Comparison of ENCODE assay signal across 19 mouse cellular contexts in the genomic region with DNA sequence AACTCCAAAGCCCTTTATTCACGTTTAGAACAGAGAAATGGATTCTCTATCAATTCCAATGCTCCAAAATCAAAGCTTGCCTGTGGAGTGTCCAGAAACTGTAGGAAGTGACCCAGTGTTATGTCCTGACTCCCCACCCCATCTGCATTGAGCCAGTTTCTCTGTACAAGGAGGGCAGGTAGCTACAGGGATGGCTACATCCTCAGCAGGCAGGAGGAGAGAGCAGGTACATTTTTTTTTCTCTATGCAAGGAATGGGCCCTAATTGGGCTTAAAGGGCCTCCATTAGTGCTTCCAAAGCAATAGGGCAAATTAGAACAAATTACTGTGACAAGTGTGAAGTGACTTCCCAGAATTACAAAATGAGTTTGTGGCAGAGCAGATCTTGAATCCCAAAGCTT. TPM values are rescaled to one million over a fixed set of nuclear protein-coding genes. Genes with fewer than 3 reads are reported as not detected.
A peak's percentile ranks its signal among the peaks of the same experiment; 100 is the strongest.
DNase-seq lines count a peak whose midpoint lies in the region; ATAC-seq and TF ChIP-seq lines count a peak whose summit lies in the region.
"Had no signal": no experiment of that assay in that cellular context is flagged by ENCODE, and none has a peak within 500 bp of the region (broad histone marks: within the 10 kb centered on the region; RNA-seq: fewer than 3 reads in every experiment).

No protein-coding gene starts in this region.

- intact Hi-C loops in heart, adult 2 months (cut with DNase I) = loop anchor here (1.0 to 5.0 kb wide), 3 partner anchors 144 to 1169 kb away; no protein-coding TSS in a partner anchor

- 6% methylated on average over 1 of the region's 1 CpGs for WGBS in forebrain, embryonic 14.5 days
- WGBS in forebrain, embryonic 12.5 days = 11% methylated on average over 1 of the region's 1 CpGs
- WGBS in midbrain, embryonic 13.5 days = 0% methylated on average over 1 of the region's 1 CpGs
- WGBS in midbrain, embryonic 10.5 days = 3% methylated on average over 1 of the region's 1 CpGs
- 6% methylated on average over 1 of the region's 1 CpGs for WGBS in forebrain, embryonic 16.5 days
- 7% methylated on average over 1 of the region's 1 CpGs for WGBS in neural tube, embryonic 13.5 days
- WGBS in heart, adult 2 months = 4% methylated on average over 1 of the region's 1 CpGs

- H3K4me2 ChIP-seq in forebrain, embryonic 14.5 days (ENCODE audit: low read length) = no peak overlapping the region
- no peak overlapping the region for H3K4me2 ChIP-seq in forebrain, embryonic 12.5 days
- no peak overlapping the region for H3K4me2 ChIP-seq in midbrain, embryonic 13.5 days (replicated peaks)
- H3K4me2 ChIP-seq in forebrain, embryonic 16.5 days (ENCODE audit: low read length) = no peak overlapping the region
- no peak overlapping the region for H3K4me2 ChIP-seq in neural tube, embryonic 13.5 days
- H3K4me2 ChIP-seq: embryonic facial prominence, embryonic 15.5 days; heart, embryonic 13.5 days; liver, embryonic 15.5 days; stomach, embryonic 15.5 days had no signal

- ATAC-seq in forebrain, embryonic 14.5 days = peak; percentile 52
- ATAC-seq in forebrain, embryonic 12.5 days (ENCODE audit: low FRiP score) = no peak
- ATAC-seq in midbrain, embryonic 13.5 days = peak; percentile 70
- peak; percentile 45 for ATAC-seq in forebrain, embryonic 16.5 days
- ATAC-seq in neural tube, embryonic 13.5 days (ENCODE audit: low read depth) = 0 out of 2 replicates have a peak, but pooled peaks have one; percentile 40

- H3K36me3 ChIP-seq in forebrain, embryonic 14.5 days (ENCODE audit: control insufficient read depth, insufficient read depth, low read length) = no peaks in the 10 kb centered on the region
- H3K36me3 ChIP-seq in forebrain, embryonic 12.5 days (replicated peaks) = no peaks in the 10 kb centered on the region
- H3K36me3 ChIP-seq in midbrain, embryonic 13.5 days = no peaks in the 10 kb centered on the region
- H3K36me3 ChIP-seq in midbrain, embryonic 10.5 days = no peaks in the 10 kb centered on the region
- no peaks in the 10 kb centered on the region for H3K36me3 ChIP-seq in forebrain, embryonic 16.5 days (ENCODE audit: control insufficient read depth, insufficient read depth)
- H3K36me3 ChIP-seq in neural tube, embryonic 13.5 days = no peaks in the 10 kb centered on the region
- H3K36me3 ChIP-seq in heart, adult 2 months (ENCODE audit: control insufficient read depth, insufficient read depth, low read length) = no peaks in the 10 kb centered on the region
- H3K36me3 ChIP-seq: embryonic facial prominence, embryonic 15.5 days; heart, embryonic 13.5 days; limb, embryonic 10.5 days; liver, embryonic 15.5 days; stomach, embryonic 15.5 days had no signal

- H3K27me3 ChIP-seq in forebrain, embryonic 14.5 days (replicated peaks; ENCODE audit: control insufficient read depth, insufficient read depth, low read length) = no peaks in the 10 kb centered on the region
- H3K27me3 ChIP-seq in forebrain, embryonic 12.5 days = no peaks in the 10 kb centered on the region
- H3K27me3 ChIP-seq in midbrain, embryonic 13.5 days = no peaks in the 10 kb centered on the region
- peaks cover 6% of the 10 kb centered on the region; the same call in 1 of the 2 replicates for H3K27me3 ChIP-seq in midbrain, embryonic 10.5 days (ENCODE audit: low read depth, poor library complexity, severe bottlenecking)
- H3K27me3 ChIP-seq in forebrain, embryonic 16.5 days (replicated peaks; ENCODE audit: control insufficient read depth, insufficient read depth, low read length) = no peaks in the 10 kb centered on the region
- H3K27me3 ChIP-seq in neural tube, embryonic 13.5 days = no peaks in the 10 kb centered on the region
- H3K27me3 ChIP-seq in heart, adult 2 months (ENCODE audit: control insufficient read depth, insufficient read depth, low read length) = no peaks in the 10 kb centered on the region
- H3K27me3 ChIP-seq: stomach, embryonic 15.5 days had no signal

- H3K79me2 ChIP-seq in heart, adult 2 months (replicated peaks; ENCODE audit: control insufficient read depth, insufficient read depth, low read length) = no peaks in the 10 kb centered on the region

- no peak overlapping the region for H3K9ac ChIP-seq in forebrain, embryonic 14.5 days (ENCODE audit: low read length)
- no peak overlapping the region for H3K9ac ChIP-seq in forebrain, embryonic 12.5 days
- H3K9ac ChIP-seq in midbrain, embryonic 13.5 days (replicated peaks) = no peak overlapping the region
- H3K9ac ChIP-seq in forebrain, embryonic 16.5 days (replicated peaks; ENCODE audit: low read depth, low read length) = no peak overlapping the region
- no peak overlapping the region for H3K9ac ChIP-seq in neural tube, embryonic 13.5 days
- H3K9ac ChIP-seq in heart, adult 2 months (ENCODE audit: low read depth, low read length) = no peak overlapping the region
- H3K9ac ChIP-seq: embryonic facial prominence, embryonic 15.5 days; heart, embryonic 13.5 days; liver, embryonic 15.5 days; stomach, embryonic 15.5 days had no signal

- H3K4me3 ChIP-seq in forebrain, embryonic 14.5 days (ENCODE audit: low read depth, low read length) = no peak overlapping the region
- no peak overlapping the region for H3K4me3 ChIP-seq in forebrain, embryonic 12.5 days (replicated peaks)
- no peak overlapping the region for H3K4me3 ChIP-seq in midbrain, embryonic 13.5 days (replicated peaks)
- no peak overlapping the region for H3K4me3 ChIP-seq in midbrain, embryonic 10.5 days
- no peak overlapping the region for H3K4me3 ChIP-seq in forebrain, embryonic 16.5 days (replicated peaks; ENCODE audit: low read length)
- H3K4me3 ChIP-seq in neural tube, embryonic 13.5 days = no peak overlapping the region
- no peak overlapping the region for H3K4me3 ChIP-seq in heart, adult 2 months
- H3K4me3 ChIP-seq: embryonic facial prominence, embryonic 15.5 days; heart, embryonic 13.5 days; limb, embryonic 10.5 days; liver, embryonic 15.5 days; stomach, embryonic 15.5 days had no signal

- no peaks in the 10 kb centered on the region for H3K4me1 ChIP-seq in forebrain, embryonic 14.5 days (ENCODE audit: control insufficient read depth, insufficient read depth, low read length)
- no peaks in the 10 kb centered on the region for H3K4me1 ChIP-seq in forebrain, embryonic 12.5 days
- H3K4me1 ChIP-seq in midbrain, embryonic 13.5 days (replicated peaks) = no peaks in the 10 kb centered on the region; the same call in 1 of the 2 replicates
- H3K4me1 ChIP-seq in midbrain, embryonic 10.5 days = no peaks in the 10 kb centered on the region
- peaks cover 3% of the 10 kb centered on the region; the same call in 1 of the 2 replicates for H3K4me1 ChIP-seq in forebrain, embryonic 16.5 days (replicated peaks; ENCODE audit: control insufficient read depth, insufficient read depth, low read length)
- 0 out of 2 replicates have a peak, but pooled peaks cover 3% of the 10 kb centered on the region for H3K4me1 ChIP-seq in neural tube, embryonic 13.5 days (replicated peaks)
- H3K4me1 ChIP-seq in heart, adult 2 months (ENCODE audit: control insufficient read depth, insufficient read depth, low read length) = no peaks in the 10 kb centered on the region
- H3K4me1 ChIP-seq: embryonic facial prominence, embryonic 15.5 days; heart, embryonic 13.5 days; limb, embryonic 10.5 days; liver, embryonic 15.5 days; stomach, embryonic 15.5 days had no signal

- H3K27ac ChIP-seq in forebrain, embryonic 14.5 days (ENCODE audit: low read depth, low read length) = no peak overlapping the region; the same call in 1 of the 2 replicates
- H3K27ac ChIP-seq in forebrain, embryonic 12.5 days = no peak overlapping the region
- H3K27ac ChIP-seq in midbrain, embryonic 13.5 days = no peak overlapping the region
- no peak overlapping the region for H3K27ac ChIP-seq in midbrain, embryonic 10.5 days (replicated peaks)
- no peak overlapping the region for H3K27ac ChIP-seq in forebrain, embryonic 16.5 days (ENCODE audit: low read length)
- no peak overlapping the region for H3K27ac ChIP-seq in neural tube, embryonic 13.5 days (replicated peaks)
- H3K27ac ChIP-seq in heart, adult 2 months = no peak overlapping the region
- H3K27ac ChIP-seq: embryonic facial prominence, embryonic 15.5 days; heart, embryonic 13.5 days; limb, embryonic 10.5 days; liver, embryonic 15.5 days; macrophage; stomach, embryonic 15.5 days had no signal

- no peak for DNase-seq in forebrain, embryonic 14.5 days (ENCODE audit: low spot score)
- no peak for DNase-seq in midbrain, embryonic 10.5 days (ENCODE audit: low spot score)
- no peak for DNase-seq in spleen, postnatal 14 days (ENCODE audit: low spot score in 2 of 2)
- DNase-seq in heart, adult 2 months = no peak

- no peaks in the 10 kb centered on the region for H3K9me3 ChIP-seq in forebrain, embryonic 14.5 days (replicated peaks; ENCODE audit: control insufficient read depth, low read length)
- no peaks in the 10 kb centered on the region for H3K9me3 ChIP-seq in forebrain, embryonic 12.5 days
- H3K9me3 ChIP-seq in midbrain, embryonic 13.5 days = no peaks in the 10 kb centered on the region
- H3K9me3 ChIP-seq in midbrain, embryonic 10.5 days (replicated peaks) = no peaks in the 10 kb centered on the region
- no peaks in the 10 kb centered on the region for H3K9me3 ChIP-seq in forebrain, embryonic 16.5 days (ENCODE audit: control insufficient read depth, low read length)
- H3K9me3 ChIP-seq in neural tube, embryonic 13.5 days = no peaks in the 10 kb centered on the region
- H3K9me3 ChIP-seq: embryonic facial prominence, embryonic 15.5 days; heart, embryonic 13.5 days; limb, embryonic 10.5 days; liver, embryonic 15.5 days; stomach, embryonic 15.5 days had no signal

- TF ChIP-seq POLR2A in heart, adult 2 months (IDR thresholded peaks at IDR 0.05; ENCODE audit: insufficient read depth, low read depth, low read length) = no peak

- no peak for TF ChIP-seq EP300 in heart, adult 2 months (IDR thresholded peaks at IDR 0.05; ENCODE audit: insufficient read depth, low read depth, low read length)

- TF ChIP-seq CTCF in heart, adult 2 months (IDR thresholded peaks at IDR 0.05) = no peak

RNA-seq across cellular contexts. Expression of a gene that starts 15.0 kb away (rescaled TPM):
- polyA plus RNA-seq in forebrain, embryonic 14.5 days (2014; fragmentation: Nextera tagmentation; extraction: Ambion mirVana) = 2.4 and 2.7 TPM in 2 replicates
- polyA plus RNA-seq in forebrain, embryonic 12.5 days (2016; fragmentation: Nextera tagmentation; extraction: Ambion mirVana) = 5.5 and 6.2 TPM in 2 replicates
- 3.1 and 4.1 TPM in 2 replicates for polyA plus RNA-seq in midbrain, embryonic 13.5 days (2015; fragmentation: Nextera tagmentation; extraction: Ambion mirVana)
- 2.9 and 4.0 TPM in 2 replicates for polyA plus RNA-seq in midbrain, embryonic 10.5 days (2016; fragmentation: Nextera tagmentation; extraction: Ambion mirVana)
- 0.63 and 4.1 TPM in 2 replicates for polyA plus RNA-seq in forebrain, embryonic 16.5 days (2015; fragmentation: Nextera tagmentation; extraction: Ambion mirVana)
- 0.24 and 1.0 TPM in 2 replicates for polyA plus RNA-seq in neural tube, embryonic 13.5 days (2015; fragmentation: Nextera tagmentation; extraction: Ambion mirVana)
- total RNA-seq in heart, adult 2 months (2021) = not detected
- polyA plus RNA-seq in heart, adult 2 months (2012; rRNA removed) = not detected in 2 replicates
- total RNA-seq: adrenal gland, postnatal 25 days; heart, adult 18-20 months; heart, postnatal 14 days; layer of hippocampus, postnatal 25 days had no signal
- polyA plus RNA-seq: lung, postnatal 0 days; macrophage had no signal
